Mouse (Mus musculus) embryonic stem cell, embryonic (primary cell): ENCODE results near the gene Krt83.
"Not testable (repeated sequence)": the region's sequence is repeated elsewhere in the genome, so short reads cannot be mapped to it uniquely, and the experiment has no call there.

ENCODE experiments used
- CTCF ChIA-PET, 4 experiments: fragments of 300-600 bp in 2 of 4; fragments of 350-600 bp in 2 of 4; sonication (Branson Sonifier 250); formaldehyde crosslinking; loops; one replicate each; lab custom pipeline; 2022; ENCODE audit warnings: inconsistent platforms in 2 of 4; lab: Charles Lee
- POLR2A ChIA-PET, 4 experiments: fragments of 300-600 bp in 2 of 4; fragments of 350-600 bp in 2 of 4; sonication (Branson Sonifier 250); formaldehyde crosslinking; loops; one replicate each; lab custom pipeline; 2022; ENCODE audit warnings: antibody characterized with exemption in 4 of 4, inconsistent platforms in 1 of 4; lab: Charles Lee

The Krt83 gene

DNA sequence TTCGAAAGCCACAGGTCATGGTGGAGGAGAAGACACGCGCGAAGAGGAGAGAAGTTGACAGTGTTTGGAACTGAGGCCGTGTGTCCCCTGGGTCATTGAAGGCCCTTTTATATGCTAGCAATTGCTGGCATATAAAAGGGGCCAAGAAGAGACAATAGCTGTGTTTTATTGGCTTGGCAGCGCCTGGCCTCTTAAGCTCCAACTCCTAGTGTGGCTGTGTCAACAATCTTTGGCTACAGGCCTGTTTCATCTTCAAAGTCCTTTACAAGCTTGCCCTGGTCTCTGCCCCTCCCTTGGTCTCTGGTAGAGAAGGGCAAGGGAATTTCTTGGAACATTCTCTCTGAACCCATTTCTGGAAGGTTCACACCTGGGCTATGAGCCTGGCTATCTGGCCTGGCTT is at the start of gene Krt83:
Gene Krt83, minus strand, starts transcription at position 82 of the 400 bp plus-strand sequence.
- POLR2A ChIA-PET = no interaction called here
- CTCF ChIA-PET = interaction anchor here in 2 of 4 experiments (0.7 to 1.5 kb wide), 3 partner anchors 47 to 492 kb away, joined by 3 to 6 read pairs (median 3); no protein-coding TSS in a partner anchor

DNA sequence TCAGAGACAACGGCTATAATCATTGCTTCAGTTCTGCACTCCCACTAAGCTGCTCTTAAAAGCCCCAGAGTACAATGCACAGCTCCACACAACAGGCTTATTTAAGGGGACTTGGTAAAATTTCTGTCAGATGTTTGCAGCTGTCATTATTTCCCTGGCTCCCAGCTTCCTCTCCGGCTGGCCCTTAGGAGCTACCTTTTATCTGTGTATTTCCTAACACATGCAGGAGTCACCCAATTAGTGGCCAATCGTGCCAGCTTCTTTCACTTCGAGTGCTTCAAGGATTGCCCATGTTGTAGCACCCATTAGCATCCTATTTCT is 47.2 kb upstream of the Krt83 start:
- ChIA-PET POLR2A (interaction anchor here in 1 of 4 experiments (0.6 kb wide), 1 partner anchor 882 kb away, joined by 3 read pairs; no protein-coding TSS in a partner anchor), CTCF (interaction anchor here (0.6 to 3.0 kb wide), 23 partner anchors 11 to 713 kb away, joined by 3 to 26 read pairs (median 3); no protein-coding TSS in a partner anchor)

DNA sequence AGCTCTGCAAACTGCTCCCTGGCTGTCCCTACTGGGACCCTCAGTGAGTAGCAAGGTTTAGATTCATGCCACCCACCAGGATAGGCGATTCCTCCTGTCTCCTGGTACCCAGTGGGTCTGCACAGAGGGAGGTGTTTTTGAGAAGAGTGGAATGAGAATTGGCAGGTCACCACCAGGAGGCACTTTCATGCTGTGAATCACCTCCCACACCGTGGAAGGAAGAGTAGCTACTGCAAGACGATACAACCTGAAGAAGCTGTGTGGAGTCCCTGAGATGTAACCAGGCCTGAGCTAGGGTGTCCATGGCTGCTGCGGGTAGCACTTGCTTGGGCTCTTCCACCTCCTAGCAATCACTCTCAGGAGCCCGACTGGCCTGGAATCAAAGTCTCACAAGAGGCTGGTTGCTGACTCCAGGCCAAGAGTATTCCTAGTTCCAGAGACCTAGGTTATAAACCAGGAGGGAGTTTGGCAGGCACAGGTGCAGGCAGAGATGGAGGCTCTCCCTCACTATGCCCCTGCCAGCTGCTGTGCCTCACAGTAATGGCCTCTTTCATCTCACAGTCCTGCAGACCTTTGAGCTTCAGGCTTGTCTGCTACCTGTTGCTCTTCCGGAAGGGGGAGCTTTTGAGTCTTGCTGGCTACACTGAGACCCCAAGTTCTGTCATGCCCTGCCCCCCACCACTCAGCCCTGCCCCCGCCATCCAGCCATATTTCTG is 46.7 kb upstream of the Krt83 start:
- CTCF ChIA-PET = interaction anchor here (0.6 to 3.0 kb wide), 27 partner anchors 8 to 713 kb away, joined by 3 to 26 read pairs (median 3); no protein-coding TSS in a partner anchor
- POLR2A ChIA-PET = interaction anchor here in 1 of 4 experiments (0.6 to 0.7 kb wide), 2 partner anchors 9 to 882 kb away, joined by 3 read pairs; no protein-coding TSS in a partner anchor

DNA sequence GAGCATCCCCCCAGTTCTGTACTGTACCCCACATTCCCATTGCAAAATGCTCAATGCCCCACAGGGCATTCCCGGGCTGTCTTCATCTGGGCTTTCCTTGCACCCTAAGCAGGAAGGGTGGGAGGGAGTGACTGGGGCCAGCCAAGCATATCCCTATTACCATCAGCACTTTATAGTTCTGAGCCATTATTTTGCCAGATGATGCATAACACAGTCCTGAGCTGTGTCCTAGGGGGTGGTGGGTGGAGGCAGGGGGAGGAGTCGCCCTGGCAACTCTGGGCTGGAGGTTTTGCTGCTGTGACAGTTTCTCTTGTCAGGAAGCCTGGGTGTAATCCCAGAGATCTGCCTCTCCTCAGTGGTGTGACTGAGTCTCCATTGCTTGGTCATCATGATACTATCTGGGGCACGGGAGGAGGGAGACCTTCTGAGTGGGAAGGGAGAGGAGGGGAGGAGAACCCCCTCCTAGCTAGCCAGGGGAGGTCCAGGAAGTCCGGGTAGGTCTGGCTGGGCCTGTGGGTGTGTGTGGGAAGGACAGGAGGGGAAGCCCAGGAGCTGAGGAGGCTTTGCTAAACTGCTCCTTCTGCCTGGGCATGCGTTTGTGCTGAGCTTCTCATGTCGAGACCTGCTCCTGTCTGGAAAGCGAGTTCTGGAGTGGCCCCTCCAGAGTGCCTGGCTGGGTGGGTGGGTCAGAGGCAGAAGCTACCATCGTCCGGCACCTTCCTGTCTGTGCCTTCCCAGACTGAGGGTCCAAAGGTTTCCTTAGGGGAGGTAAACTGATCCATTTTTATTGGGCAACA is 44.9 kb upstream of the Krt83 start:
- POLR2A ChIA-PET = no interaction called here

DNA sequence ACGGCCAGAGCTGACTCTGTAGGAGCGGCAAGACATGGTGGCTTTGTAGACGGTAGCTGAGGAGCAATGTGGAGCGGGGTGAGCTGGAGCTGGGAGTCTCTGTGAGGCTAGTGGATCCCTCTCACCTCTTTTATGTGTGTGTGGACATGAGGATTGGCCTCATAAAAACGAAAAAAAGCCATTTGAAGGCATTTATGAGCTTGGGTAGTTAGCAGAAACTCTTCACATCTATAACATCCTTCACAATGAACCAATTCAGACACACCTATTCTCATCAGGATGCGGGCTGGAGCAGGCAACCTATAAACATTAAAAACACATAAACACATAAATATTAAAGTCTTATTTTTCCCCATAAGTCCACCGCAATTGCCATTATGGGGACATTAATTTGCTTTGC is 41.4 kb upstream of the Krt83 start, which contains the start of gene Krt84:
Gene Krt84, minus strand, starts transcription at position 101 of the 400 bp plus-strand sequence.
- ChIA-PET POLR2A (interaction anchor here in 2 of 4 experiments (0.7 kb wide), 2 partner anchors 492 to 779 kb away, joined by 3 read pairs; no protein-coding TSS in a partner anchor), CTCF (interaction anchor here in 2 of 4 experiments (0.6 to 1.7 kb wide), 5 partner anchors 10 to 451 kb away, joined by 3 to 8 read pairs (median 4); no protein-coding TSS in a partner anchor)

More for the DNA sequence above, 44.9 kb upstream of the Krt83 start:
- CTCF ChIA-PET = interaction anchor here in 2 of 4 experiments (0.6 to 3.0 kb wide), 3 partner anchors 17 to 437 kb away, joined by 3 to 21 read pairs (median 7); no protein-coding TSS in a partner anchor

DNA sequence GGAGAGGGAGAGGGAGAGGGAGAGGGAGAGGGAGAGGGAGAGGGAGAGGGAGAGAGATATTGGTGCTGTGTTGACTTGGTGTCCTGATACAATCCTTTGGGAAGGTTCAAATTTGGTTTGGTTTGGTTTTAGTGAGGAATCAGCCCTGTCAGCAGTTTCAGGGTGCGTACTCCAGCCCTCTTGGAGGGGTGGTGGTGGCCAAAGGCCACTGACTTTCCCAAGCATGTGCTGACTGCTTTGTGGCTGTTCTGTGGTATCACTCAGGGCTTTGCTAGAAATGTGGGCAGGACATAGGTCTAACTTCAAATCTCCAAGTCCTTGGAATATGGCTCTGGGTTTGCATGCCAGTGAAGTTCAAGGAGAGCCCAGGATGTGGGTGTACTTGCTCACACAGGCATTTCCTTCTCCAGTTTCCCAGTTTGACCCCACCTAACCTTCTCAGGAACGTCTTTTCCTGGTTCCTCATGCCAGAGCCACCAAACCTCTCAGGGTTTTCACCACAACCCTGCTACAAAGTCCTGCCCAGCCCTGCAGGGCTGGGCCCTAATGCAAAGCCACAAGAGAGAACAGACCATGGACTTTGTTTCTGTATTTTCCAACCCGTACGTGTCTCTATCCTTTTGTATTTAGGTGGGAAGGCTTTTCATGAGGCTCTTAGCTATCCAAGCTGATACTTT is 31.4 kb upstream of the Krt83 start:
- POLR2A ChIA-PET = no interaction called here
- CTCF ChIA-PET = no interaction called here

DNA sequence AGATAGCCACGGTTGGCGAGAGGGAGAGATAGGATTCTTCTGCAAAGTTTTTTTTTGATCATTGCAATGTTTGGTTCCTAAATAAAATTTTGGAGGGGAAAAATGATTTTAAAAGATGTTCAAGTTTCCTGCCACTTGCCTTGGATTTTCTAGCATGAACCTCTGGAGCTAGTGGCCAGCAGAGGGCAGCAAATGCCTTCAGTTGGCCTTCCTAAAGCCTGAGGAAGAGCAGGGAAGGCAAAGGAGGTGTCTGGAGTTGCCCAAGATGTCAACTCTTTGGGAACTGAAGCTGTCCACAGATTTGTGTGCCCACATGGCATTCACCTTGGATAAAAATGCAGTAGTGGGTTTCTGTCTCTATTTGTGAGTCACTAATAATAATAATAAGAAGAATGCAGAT is 28.5 kb upstream of the Krt83 start:
- POLR2A ChIA-PET = interaction anchor here in 2 of 4 experiments (0.8 to 1.8 kb wide), 2 partner anchors 464 kb away, joined by 3 to 6 read pairs; no protein-coding TSS in a partner anchor

DNA sequence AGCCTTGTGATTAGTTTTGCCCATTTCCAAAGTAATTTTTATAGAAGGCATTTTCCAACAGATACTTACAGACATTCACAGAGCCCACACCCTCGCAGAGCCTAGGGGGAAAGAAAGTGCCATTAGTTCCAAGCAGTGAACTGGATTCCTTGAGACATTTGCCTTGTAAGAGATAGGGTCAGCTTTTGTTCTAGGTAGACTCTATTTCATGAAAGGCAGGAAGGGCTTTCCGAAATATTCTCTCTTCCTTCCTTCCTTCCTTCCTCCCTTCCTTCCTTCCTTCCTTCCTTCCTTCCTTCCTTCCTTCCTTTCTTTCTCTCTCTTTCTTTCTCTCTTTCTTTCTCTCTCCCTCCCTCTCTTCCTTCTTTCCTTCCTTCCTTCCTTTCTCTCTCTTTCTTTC is 25.8 kb upstream of the Krt83 start, which contains the start of gene Gm49425:
Gene Gm49425, minus strand, starts transcription at position 101 of the 400 bp plus-strand sequence.
- POLR2A ChIA-PET = not testable (repeated sequence)
- CTCF ChIA-PET = interaction anchor here in 2 of 4 experiments (0.6 to 1.0 kb wide), 3 partner anchors 84 to 255 kb away, joined by 3 read pairs; no protein-coding TSS in a partner anchor

More for the DNA sequence above, 28.5 kb upstream of the Krt83 start:
- CTCF ChIA-PET = interaction anchor here (0.6 to 3.4 kb wide), 26 partner anchors 18 to 1544 kb away, joined by 3 to 47 read pairs (median 4); no protein-coding TSS in a partner anchor

DNA sequence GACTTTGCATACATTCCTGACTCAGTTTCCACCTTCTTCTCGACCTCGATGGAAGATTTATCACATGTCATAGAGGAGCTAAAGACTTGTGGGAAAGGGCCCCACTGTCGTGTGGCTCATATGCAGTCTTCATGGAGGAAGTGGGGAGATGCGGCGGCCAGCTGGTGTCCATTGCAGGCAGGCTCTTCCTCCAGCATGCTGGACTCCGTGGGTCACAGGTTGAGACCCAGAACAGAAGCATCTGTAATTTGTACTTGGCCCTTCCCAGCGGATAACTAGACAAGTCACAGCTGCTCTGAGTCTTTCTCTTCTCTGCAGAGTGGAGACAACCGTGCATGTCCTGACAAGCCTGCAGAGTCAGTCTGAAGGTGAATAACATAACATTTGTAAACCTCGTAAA is 16.9 kb upstream of the Krt83 start:
- ChIA-PET CTCF (interaction anchor here in 1 of 4 experiments (1.0 kb wide), 1 partner anchor 11 kb away, joined by 3 read pairs; no protein-coding TSS in a partner anchor), POLR2A (interaction anchor here in 1 of 4 experiments (0.6 kb wide), 1 partner anchor 157 kb away, joined by 4 read pairs; no protein-coding TSS in a partner anchor)

DNA sequence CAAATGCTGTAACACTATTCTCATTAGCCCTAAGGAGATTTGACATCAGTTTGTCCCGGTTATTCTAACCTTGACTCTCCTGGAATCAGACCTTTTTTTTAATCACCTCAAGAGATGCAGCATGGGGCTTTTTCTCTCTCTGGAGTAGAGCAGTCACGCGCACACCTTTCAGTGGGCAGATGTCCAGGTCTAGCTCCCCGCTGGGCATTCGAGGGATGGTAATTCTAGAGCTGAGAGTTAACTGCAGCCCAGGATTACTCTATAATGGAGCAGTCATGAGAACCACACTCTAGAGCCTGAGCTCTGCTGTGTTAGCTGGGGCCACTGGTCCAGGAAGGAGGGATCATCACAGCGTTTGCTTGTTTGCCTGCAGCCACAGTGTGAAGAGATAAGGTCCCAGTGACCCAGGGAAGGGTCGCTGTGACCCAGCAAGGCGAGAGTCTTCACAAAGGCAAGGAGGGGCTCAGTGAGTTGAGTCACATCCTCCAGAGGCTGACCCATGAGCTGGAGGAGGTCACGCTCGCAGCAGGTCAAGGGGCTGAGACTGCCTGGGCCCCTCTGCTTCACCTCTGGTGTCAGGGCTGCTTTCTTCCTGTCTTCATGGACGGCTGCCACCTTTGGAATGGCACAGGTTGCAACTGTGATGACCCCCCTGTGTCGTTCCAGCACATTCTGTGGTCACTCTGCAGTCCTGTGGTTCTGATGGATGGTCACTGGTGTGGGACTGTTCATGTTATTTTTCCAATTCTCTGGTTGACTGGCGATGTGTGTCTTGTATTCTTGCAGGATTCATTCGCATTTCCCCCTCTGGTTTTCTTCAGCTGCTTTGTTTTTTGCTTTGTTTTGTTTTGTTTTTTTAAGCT is 15.8 kb upstream of the Krt83 start:
- CTCF ChIA-PET = interaction anchor here in 3 of 4 experiments (0.5 to 1.7 kb wide), 5 partner anchors 10 to 60 kb away, joined by 3 to 6 read pairs (median 3); no protein-coding TSS in a partner anchor

DNA sequence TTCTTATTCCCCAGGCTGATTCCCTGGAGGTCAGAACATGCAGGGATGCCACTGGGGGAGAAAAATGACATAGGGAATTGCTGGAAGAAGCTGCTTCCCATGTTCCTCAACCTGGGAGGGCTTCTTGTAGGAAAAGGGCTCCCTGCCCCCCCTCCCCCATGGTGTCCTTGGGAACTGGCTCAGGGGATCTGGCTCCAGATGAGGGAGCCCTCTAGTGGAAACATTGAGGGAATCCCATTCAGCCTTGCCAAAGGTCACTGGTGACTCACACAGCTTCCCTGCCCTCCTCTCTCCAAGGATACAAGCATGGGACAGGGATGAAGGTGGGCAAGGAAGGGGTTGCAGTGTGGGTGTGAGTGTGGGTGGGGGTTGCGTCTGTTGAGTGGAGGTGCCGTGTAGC is 5.9 kb upstream of the Krt83 start:
- ChIA-PET POLR2A (interaction anchor here in 2 of 4 experiments (0.7 to 0.9 kb wide), 2 partner anchors 9 to 259 kb away, joined by 3 to 4 read pairs; no protein-coding TSS in a partner anchor), CTCF (interaction anchor here (0.5 to 2.5 kb wide), 38 partner anchors 9 to 1357 kb away, joined by 3 to 18 read pairs (median 4); partner anchors contain the start of genes Krt81 (in 1 of the 4) and Krt86 (in 1 of the 4))

More for the DNA sequence above, 15.8 kb upstream of the Krt83 start:
- POLR2A ChIA-PET = interaction anchor here in 1 of 4 experiments (1.0 kb wide), 1 partner anchor 180 kb away, joined by 3 read pairs; no protein-coding TSS in a partner anchor

DNA sequence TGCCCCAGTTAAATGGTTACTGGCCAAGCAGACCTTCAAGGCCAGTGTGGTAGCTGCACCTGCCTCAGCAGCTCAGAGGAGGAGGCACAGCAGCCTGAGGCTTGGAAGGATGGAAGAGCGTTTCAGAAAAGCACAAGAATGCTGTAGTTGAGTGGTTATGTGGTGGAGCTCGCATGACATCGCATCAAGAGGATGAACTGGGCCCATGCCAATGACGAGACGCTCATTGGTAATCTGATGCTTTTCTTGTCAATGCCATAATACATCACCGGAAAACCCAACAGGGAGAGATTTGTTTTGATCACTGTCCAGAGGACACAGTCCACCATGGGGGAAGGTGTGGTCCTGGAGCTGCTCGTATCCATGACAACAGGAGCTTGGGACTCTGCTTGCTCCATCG is 4.0 kb upstream of the Krt83 start:
- POLR2A ChIA-PET = interaction anchor here in 1 of 4 experiments (0.6 kb wide), 1 partner anchor 1511 kb away, joined by 4 read pairs; no protein-coding TSS in a partner anchor
- CTCF ChIA-PET = interaction anchor here in 3 of 4 experiments (0.5 to 2.5 kb wide), 7 partner anchors 47 to 489 kb away, joined by 3 to 18 read pairs (median 3); no protein-coding TSS in a partner anchor

DNA sequence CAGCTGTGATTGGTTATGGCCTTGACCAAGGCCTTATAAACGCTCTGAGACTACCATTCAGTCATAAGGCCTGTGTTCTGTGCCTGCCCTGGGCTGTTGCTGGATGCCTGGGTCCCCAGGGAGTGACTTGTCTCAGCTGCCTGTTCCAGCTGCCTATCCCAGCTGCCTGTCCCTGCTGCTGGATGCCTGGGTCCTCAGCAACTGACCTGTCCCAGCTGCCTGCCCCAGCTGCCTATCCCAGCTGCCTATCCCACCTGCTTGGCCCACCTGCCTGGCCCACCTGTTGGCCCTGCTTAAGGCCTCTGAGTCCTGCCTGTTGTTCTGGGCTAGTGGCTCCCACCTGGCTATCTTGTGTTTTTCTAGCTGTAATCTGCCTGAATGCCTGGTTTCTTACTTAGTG is 2.9 kb upstream of the Krt83 start:
- ChIA-PET POLR2A (interaction anchor here in 1 of 4 experiments (0.5 kb wide), 1 partner anchor 218 kb away, joined by 4 read pairs; no protein-coding TSS in a partner anchor), CTCF (interaction anchor here in 2 of 4 experiments (0.8 to 1.7 kb wide), 3 partner anchors 107 to 490 kb away, joined by 3 to 5 read pairs (median 4); no protein-coding TSS in a partner anchor)

DNA sequence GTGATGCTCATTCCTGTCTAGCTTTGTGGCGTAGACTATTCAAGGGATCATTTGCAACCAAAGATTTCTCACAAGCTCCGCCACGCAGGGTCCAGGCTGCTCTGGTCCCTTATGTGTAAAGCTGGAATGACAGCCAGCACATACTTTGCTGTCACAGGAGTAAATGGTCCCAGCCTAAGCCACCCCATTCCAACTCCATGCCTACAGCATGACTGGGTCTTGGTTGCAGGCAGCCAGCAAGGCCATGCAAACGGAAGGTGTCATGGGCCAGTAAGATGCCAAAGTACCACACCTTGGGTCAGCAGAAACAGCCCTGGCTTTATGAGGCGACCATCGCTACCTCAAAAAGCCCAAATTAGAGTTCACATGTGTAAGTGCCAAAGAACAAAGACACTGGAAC is 2.4 kb upstream of the Krt83 start:
- ChIA-PET CTCF (interaction anchor here in 2 of 4 experiments (1.3 to 1.7 kb wide), 3 partner anchors 106 to 490 kb away, joined by 4 to 7 read pairs (median 5); no protein-coding TSS in a partner anchor), POLR2A (interaction anchor here in 1 of 4 experiments (0.5 kb wide), 1 partner anchor 217 kb away, joined by 4 read pairs; no protein-coding TSS in a partner anchor)

DNA sequence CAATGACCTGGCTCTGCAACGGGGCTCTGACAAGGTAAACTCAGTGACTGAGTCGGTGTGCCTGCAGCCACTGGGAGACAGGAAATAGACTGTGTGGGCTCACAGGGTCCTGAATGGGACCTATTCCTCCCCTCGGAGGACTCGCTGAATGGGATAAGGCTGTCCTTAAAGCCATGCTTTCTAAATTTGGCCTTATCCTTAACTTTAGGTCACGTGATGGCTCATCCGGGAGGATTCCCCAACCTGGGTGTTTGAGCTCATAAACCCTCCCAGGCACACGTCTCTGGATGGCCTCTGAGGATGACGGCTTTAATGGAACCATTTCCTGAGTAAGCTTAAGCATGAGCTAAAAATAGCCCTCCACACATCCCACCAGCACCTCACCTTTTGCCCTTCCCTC is 1.4 kb upstream of the Krt83 start:
- POLR2A ChIA-PET = interaction anchor here in 1 of 4 experiments (1.1 kb wide), 1 partner anchor 14 kb away, joined by 3 read pairs; no protein-coding TSS in a partner anchor
- CTCF ChIA-PET = interaction anchor here (0.6 to 1.7 kb wide), 7 partner anchors 13 to 492 kb away, joined by 3 to 7 read pairs (median 3); no protein-coding TSS in a partner anchor
